Comparison of ENCODE assay signal across 8 mouse cellular contexts in genomic region chr5:111330417-111331098, GRCm38 (mm10). TPM values are rescaled to one million over a fixed set of nuclear protein-coding genes. Genes with fewer than 3 reads are reported as not detected.
DNase-seq lines count a peak whose midpoint lies in the region; ATAC-seq and TF ChIP-seq lines count a peak whose summit lies in the region.

Gene Pitpnb, plus strand, starts transcription at chr5:111330763.

- no peaks in the 10 kb centered on the region for H3K4me1 ChIP-seq in ES-Bruce4 (ENCODE audit: control insufficient read depth, insufficient read depth, low read length)
- H3K4me1 ChIP-seq in forebrain, embryonic 14.5 days (ENCODE audit: control insufficient read depth, insufficient read depth, low read length): peaks cover 14% of the 10 kb centered on the region
- H3K4me1 ChIP-seq in neural tube, embryonic 15.5 days: peaks cover 26% of the 10 kb centered on the region

- intact Hi-C loops in heart, postnatal 14 days (cut with DNase I): no loop called here

- H3K27ac ChIP-seq in ES-Bruce4 (ENCODE audit: insufficient read depth, low read length): peak within 1 kb of the TSS; percentile 82
- peak within 1 kb of the TSS; percentile 78 for H3K27ac ChIP-seq in forebrain, embryonic 14.5 days (ENCODE audit: low read depth, low read length)
- H3K27ac ChIP-seq in neural tube, embryonic 15.5 days (replicated peaks): peak within 1 kb of the TSS; percentile 93

- H3K4me3 ChIP-seq in ES-Bruce4 (ENCODE audit: low read depth, low read length): peak within 1 kb of the TSS; percentile 89
- peak within 1 kb of the TSS; percentile 89 for H3K4me3 ChIP-seq in forebrain, embryonic 14.5 days (ENCODE audit: low read depth, low read length)
- peak within 1 kb of the TSS; percentile 96 for H3K4me3 ChIP-seq in neural tube, embryonic 15.5 days (replicated peaks)

- no peak for TF ChIP-seq CTCF in ES-Bruce4 (IDR thresholded peaks at IDR 0.05; ENCODE audit: low read depth, low read length)

- H3K9me3 ChIP-seq in ES-Bruce4 (replicated peaks; ENCODE audit: control insufficient read depth, insufficient read depth, low read length, poor library complexity, severe bottlenecking): no peaks in the 10 kb centered on the region; the same call in 1 of the 2 replicates
- no peaks in the 10 kb centered on the region for H3K9me3 ChIP-seq in forebrain, embryonic 14.5 days (replicated peaks; ENCODE audit: control insufficient read depth, low read length)
- H3K9me3 ChIP-seq in neural tube, embryonic 15.5 days (replicated peaks): no peaks in the 10 kb centered on the region

- peak within 1 kb of the TSS; percentile 79 for H3K4me2 ChIP-seq in forebrain, embryonic 14.5 days (ENCODE audit: low read length)
- peak within 1 kb of the TSS; percentile 72 for H3K4me2 ChIP-seq in neural tube, embryonic 15.5 days

- TF ChIP-seq POLR2A in ES-Bruce4 (IDR thresholded peaks at IDR 0.05; ENCODE audit: insufficient read depth, low read length): peak; percentile 69

- no peak for TF ChIP-seq EP300 in ES-Bruce4 (IDR thresholded peaks at IDR 0.05; ENCODE audit: insufficient read depth, low read depth, low read length)

- H3K9ac ChIP-seq in ES-Bruce4 (ENCODE audit: low read depth, poor library complexity, severe bottlenecking): peak within 1 kb of the TSS; percentile 95
- H3K9ac ChIP-seq in forebrain, embryonic 14.5 days (ENCODE audit: low read length): peak within 1 kb of the TSS; percentile 98
- H3K9ac ChIP-seq in neural tube, embryonic 15.5 days (replicated peaks): peak within 1 kb of the TSS; percentile 97

- peaks cover 10% of the 10 kb centered on the region for H3K36me3 ChIP-seq in ES-Bruce4 (ENCODE audit: control insufficient read depth, insufficient read depth, low read length, poor library complexity, severe bottlenecking)
- peaks cover 8% of the 10 kb centered on the region; the same call in 1 of the 2 replicates for H3K36me3 ChIP-seq in forebrain, embryonic 14.5 days (ENCODE audit: control insufficient read depth, insufficient read depth, low read length)
- H3K36me3 ChIP-seq in neural tube, embryonic 15.5 days: peaks cover 4% of the 10 kb centered on the region; the same call in 1 of the 2 replicates

- peak; percentile 99 for DNase-seq in forebrain, embryonic 14.5 days (ENCODE audit: low spot score)
- DNase-seq in heart, postnatal 14 days: peak; percentile 100
- peak; percentile 97 for DNase-seq in layer of hippocampus, adult 11-12 months (ENCODE audit: low spot score)
- peak; percentile 97 to 98 for DNase-seq in lung, adult 18-20 months
- peak; percentile 98 for DNase-seq in testis, postnatal 14 days (ENCODE audit: low spot score)

- peak; percentile 98 for ATAC-seq in cerebellum, adult (ENCODE audit: insufficient number of reproducible peaks, low FRiP score, low TSS enrichment)
- ATAC-seq in forebrain, embryonic 14.5 days: peak; percentile 99
- ATAC-seq in neural tube, embryonic 15.5 days (ENCODE audit: low FRiP score): peak; percentile 98

- WGBS in forebrain, embryonic 14.5 days: under 1% methylated on average over 66 of the region's 78 CpGs
- under 1% methylated on average over 75 of the region's 78 CpGs for WGBS in neural tube, embryonic 15.5 days

- H3K27me3 ChIP-seq in ES-Bruce4 (ENCODE audit: control insufficient read depth, insufficient read depth, low read length, poor library complexity, severe bottlenecking): no peaks in the 10 kb centered on the region
- H3K27me3 ChIP-seq in forebrain, embryonic 14.5 days (replicated peaks; ENCODE audit: control insufficient read depth, insufficient read depth, low read length): no peaks in the 10 kb centered on the region
- no peaks in the 10 kb centered on the region for H3K27me3 ChIP-seq in neural tube, embryonic 15.5 days (replicated peaks)

RNA-seq across cellular contexts. Expression of gene Pitpnb, which starts in this region (rescaled TPM):
- 96.6 and 98.3 TPM in 2 replicates for polyA plus RNA-seq in ES-Bruce4 (2011; ENCODE audit: insufficient read depth, insufficient read length, low read depth, missing spikeins)
- 102 and 105 TPM in 2 replicates for polyA plus RNA-seq in forebrain, embryonic 14.5 days (2014; fragmentation: Nextera tagmentation; extraction: Ambion mirVana)
- 10 to 100 TPM; 44.5 to 45.1 TPM for total RNA-seq in heart, postnatal 14 days (2021)
- polyA plus RNA-seq in neural tube, embryonic 15.5 days (2015; fragmentation: Nextera tagmentation; extraction: Ambion mirVana): 95.8 and 103 TPM in 2 replicates

Comparison
In these comparisons a context has a peak if more than half of its experiments do, and no peak if none do; other contexts are left out.
1. Peak in every context shown above with its lines: DNase-seq, ATAC-seq, H3K4me3 ChIP-seq and H3K27ac ChIP-seq.